Mouse (Mus musculus): ENCODE results near the gene Chil4.
"Not testable (repeated sequence)": the region's sequence is repeated elsewhere in the genome, so short reads cannot be mapped to it uniquely, and the experiment has no call there.

DNA sequence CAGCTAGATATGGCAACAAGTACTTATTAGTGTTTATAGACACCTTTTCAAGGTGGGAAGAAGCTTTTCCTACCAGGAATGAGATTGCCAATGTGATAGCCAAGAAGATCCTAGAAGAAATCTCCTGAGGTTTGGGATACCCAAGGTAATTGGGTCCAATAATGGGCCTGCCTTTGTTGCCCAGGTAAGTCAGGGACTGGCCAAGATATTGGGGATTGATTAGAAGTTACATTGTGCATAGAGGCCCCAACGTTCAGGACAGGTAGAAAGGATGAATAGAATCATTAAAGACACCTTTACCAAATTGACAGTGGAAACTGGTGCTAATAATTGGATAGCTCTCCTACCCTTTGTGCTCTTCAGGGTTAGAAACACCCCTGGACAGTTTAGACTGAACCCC, 21.3 kb downstream of the Chil4 start:
- TF ChIP-seq CTCF (conservative IDR thresholded peaks at IDR 0.05; ENCODE audit: insufficient read depth, insufficient read length, low read depth, low read length); POLR2A (IDR thresholded peaks at IDR 0.05; ENCODE audit: low read depth, low read length): not testable (repeated sequence)

Data from kidney, adult 2 months (tissue).